Mouse (Mus musculus) embryonic facial prominence, embryonic 14.5 days (tissue): ENCODE data around the gene Hoxc11. TPM values are rescaled to one million over a fixed set of nuclear protein-coding genes. Genes with fewer than 3 reads are reported as not detected.

ENCODE experiments used
- ATAC-seq: fragments of 200-750 bp; cut with Nextera tagmentation; 2 replicates; pipeline ENCODE4 v1.8.0; 2017; ENCODE audit warnings: low read depth, moderate number of reproducible peaks, moderate TSS enrichment
- DNase-seq: peaks from one replicate; pipeline ENCODE4 v3.0.0-alpha.2; 2015; ENCODE audit warnings: low spot score
- H3K27ac ChIP-seq: fragments of 300-500 bp; sonication (generic); replicated peaks from 2 replicates; pipeline ENCODE4 v1.5.1; 2014; ENCODE audit warnings: low read depth, mild to moderate bottlenecking, low read length, moderate library complexity
- H3K27me3 ChIP-seq: fragments of 300-500 bp; sonication (generic); replicated peaks from 2 replicates; pipeline ENCODE4 v1.6.1; 2014; ENCODE audit warnings: low read length; ENCODE audit not compliant: control insufficient read depth, insufficient read depth
- H3K36me3 ChIP-seq: fragments of 300-500 bp; sonication (generic); 2 replicates; pipeline ENCODE4 v1.6.1; 2014; ENCODE audit warnings: low read length, mixed read lengths; ENCODE audit not compliant: control insufficient read depth, insufficient read depth
- H3K4me1 ChIP-seq: fragments of 300-500 bp; sonication (generic); 2 replicates; pipeline ENCODE4 v1.6.1; 2014; ENCODE audit warnings: antibody characterized with exemption, low read length; ENCODE audit not compliant: control insufficient read depth, insufficient read depth
- H3K4me2 ChIP-seq: fragments of 300-500 bp; sonication (generic); 2 replicates; pipeline ENCODE4 v1.6.1; 2014; ENCODE audit warnings: low read depth, mild to moderate bottlenecking, low read length, moderate library complexity, mixed read lengths
- H3K4me3 ChIP-seq: fragments of 300-500 bp; sonication (generic); 2 replicates; pipeline ENCODE4 v1.5.1; 2014; ENCODE audit warnings: low read depth, mild to moderate bottlenecking, low read length
- H3K9ac ChIP-seq: fragments of 300-500 bp; sonication (generic); 2 replicates; pipeline ENCODE4 v1.6.1; 2014; ENCODE audit warnings: low read depth, mild to moderate bottlenecking, low read length, moderate library complexity, mixed read lengths
- H3K9me3 ChIP-seq: fragments of 300-500 bp; sonication (generic); 2 replicates; pipeline ENCODE4 v1.6.1; 2016; ENCODE audit warnings: low read length; ENCODE audit not compliant: control insufficient read depth
- WGBS: fragments of 180-500 bp; shearing (Covaris S2); extraction: QIAGEN DNeasy Blood & Tissue Kit; methylation state at CpG from one replicate; pipeline ENCODE4 v1.1.7; 2014; 5-methylcytosine and 5-hydroxymethylcytosine counted together
- polyA plus RNA-seq: library from polyadenylated mRNA; unstranded; fragments of >200 nt; fragmentation: Nextera tagmentation; extraction: Ambion mirVana; gene quantifications from 2 replicates; pipeline ENCODE4 v1.2.1, GENCODE M21; 2014

Hoxc11 gene
- polyA plus RNA-seq, 1 experiment from 2014 or later: not detected

DNA sequence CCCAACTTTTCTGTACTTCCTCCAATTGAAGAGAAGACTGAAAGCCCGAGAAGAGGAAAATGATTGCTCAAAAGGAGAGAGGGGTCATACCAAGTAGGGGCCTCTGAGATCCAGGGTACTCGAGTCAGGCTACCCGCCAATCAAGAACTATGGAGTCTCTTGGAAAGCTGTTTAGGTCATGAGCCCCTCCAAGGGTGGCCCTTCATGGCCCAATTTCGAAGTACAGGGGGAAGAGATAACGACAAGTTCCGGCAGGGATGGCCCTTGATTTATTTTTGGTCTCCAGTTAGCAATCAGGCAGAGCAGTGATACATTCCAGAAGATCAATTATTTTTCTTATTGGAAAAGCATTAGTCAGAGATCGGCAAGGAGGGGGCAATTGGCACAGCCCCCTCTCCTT is 37.6 kb downstream of the Hoxc11 start:
- no peak overlapping the region for H3K4me2 ChIP-seq

DNA sequence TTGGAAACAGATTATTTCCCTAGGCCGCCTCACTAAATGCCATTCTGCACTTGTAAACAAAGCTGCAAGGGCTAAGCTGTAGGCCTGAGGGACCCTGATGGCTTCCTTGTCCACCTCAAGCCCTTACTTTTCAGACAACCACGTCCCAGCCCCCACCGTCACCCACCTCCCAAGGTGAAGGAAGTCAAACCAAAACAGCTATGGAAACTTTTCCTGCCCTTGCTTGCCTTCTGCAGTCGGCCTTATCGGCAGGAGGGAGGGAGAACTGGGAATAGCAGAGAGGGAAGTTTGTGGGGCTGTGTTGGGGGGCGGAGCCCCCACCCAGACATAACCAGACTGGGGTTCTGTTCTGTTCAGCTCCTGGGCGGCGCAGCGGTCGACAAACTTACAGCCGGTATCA is 38.0 kb downstream of the Hoxc11 start:
- H3K4me1 ChIP-seq: no peaks in the 10 kb centered on the region
- 3% methylated on average over 11 of the region's 11 CpGs for WGBS
- peaks cover 96% of the 10 kb centered on the region for H3K27me3 ChIP-seq
- H3K27ac ChIP-seq: no peak overlapping the region
- no peak overlapping the region for H3K9ac ChIP-seq
- no peak overlapping the region for H3K4me2 ChIP-seq
- ATAC-seq: no peak
- DNase-seq: no peak
- no peaks in the 10 kb centered on the region for H3K9me3 ChIP-seq
- no peak overlapping the region for H3K4me3 ChIP-seq
- no peaks in the 10 kb centered on the region for H3K36me3 ChIP-seq

More for the DNA sequence above, 37.6 kb downstream of the Hoxc11 start:
- no peaks in the 10 kb centered on the region for H3K36me3 ChIP-seq
- no peak overlapping the region for H3K27ac ChIP-seq
- H3K27me3 ChIP-seq: peaks cover 96% of the 10 kb centered on the region
- ATAC-seq: no peak
- no peak overlapping the region for H3K4me3 ChIP-seq
- H3K9me3 ChIP-seq: no peaks in the 10 kb centered on the region
- no peak for DNase-seq
- no peaks in the 10 kb centered on the region for H3K4me1 ChIP-seq
- 3% methylated on average over 7 of the region's 7 CpGs for WGBS
- no peak overlapping the region for H3K9ac ChIP-seq

DNA sequence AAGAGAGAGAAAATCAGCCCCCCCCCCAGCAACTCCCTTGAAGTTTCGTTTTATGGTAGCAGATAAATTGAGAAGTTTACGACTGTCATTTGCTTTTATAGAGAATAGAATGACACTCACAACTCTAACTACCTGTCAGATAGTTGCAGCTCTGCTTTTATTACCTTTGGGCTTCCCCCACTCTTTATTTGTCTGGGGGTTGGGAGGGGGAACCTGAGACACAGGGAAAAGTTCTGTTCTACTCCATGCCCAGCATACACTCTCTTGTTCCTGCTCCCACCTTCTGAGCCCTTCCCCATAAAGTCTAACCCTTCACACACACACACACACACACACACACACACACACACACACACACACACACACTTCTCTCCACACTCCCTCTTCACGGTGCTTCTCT is 38.6 kb downstream of the Hoxc11 start:
- H3K27me3 ChIP-seq: peaks cover 96% of the 10 kb centered on the region
- no peaks in the 10 kb centered on the region for H3K9me3 ChIP-seq
- no peak overlapping the region for H3K4me2 ChIP-seq
- no peak overlapping the region for H3K27ac ChIP-seq
- H3K4me1 ChIP-seq: no peaks in the 10 kb centered on the region
- WGBS: 0% methylated on average over 3 of the region's 3 CpGs
- DNase-seq (no peak), ATAC-seq (no peak)
- no peak overlapping the region for H3K9ac ChIP-seq
- no peak overlapping the region for H3K4me3 ChIP-seq
- no peaks in the 10 kb centered on the region for H3K36me3 ChIP-seq

DNA sequence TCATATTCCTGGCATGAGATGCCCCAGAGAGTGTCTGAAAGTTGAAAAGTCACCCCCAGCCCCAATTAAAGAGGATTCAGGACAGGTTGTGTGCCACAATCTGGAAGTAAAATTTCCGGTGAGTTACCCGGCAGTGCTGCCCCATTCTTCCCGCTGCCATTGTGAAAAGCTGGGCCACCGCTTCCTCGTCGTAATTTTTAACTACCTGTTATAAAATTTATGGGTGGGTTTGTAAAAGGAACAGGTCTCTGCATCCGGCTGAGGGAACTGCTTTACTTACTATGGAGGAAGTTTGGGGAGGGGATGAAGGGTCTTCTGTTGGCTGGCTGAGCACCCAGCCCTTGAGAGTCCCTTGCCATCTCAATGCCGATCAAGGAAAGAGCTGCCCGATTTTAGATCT is 42.3 kb downstream of the Hoxc11 start:
- H3K9ac ChIP-seq: no peak overlapping the region
- no peak overlapping the region for H3K4me2 ChIP-seq
- no peak for DNase-seq

DNA sequence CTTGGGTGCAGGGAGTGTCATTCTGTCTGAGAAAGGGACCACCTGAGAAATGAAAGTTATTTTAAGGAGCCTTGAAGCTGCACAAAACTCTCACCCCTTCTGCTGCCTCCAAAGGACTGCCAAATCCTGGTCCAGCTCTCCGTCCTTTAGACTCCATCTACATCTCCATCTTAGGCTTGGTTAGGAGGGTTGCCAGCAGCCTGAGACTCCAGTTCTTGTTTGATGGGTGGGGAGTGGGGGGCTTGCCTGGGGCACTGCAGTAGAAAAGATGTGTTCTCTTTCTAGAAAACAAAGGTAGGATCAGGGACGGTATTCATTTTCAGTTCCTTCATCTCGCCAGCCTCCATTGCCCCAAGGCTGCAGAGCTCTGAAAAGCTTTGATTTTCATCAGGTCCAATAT is 43.2 kb downstream of the Hoxc11 start:
- Histone ChIP-seq H3K4me1 (peaks cover 15% of the 10 kb centered on the region; the same call in 1 of the 2 replicates), H3K4me2 (no peak overlapping the region)

More for the DNA sequence above, 42.3 kb downstream of the Hoxc11 start:
- 2% methylated on average over 9 of the region's 9 CpGs for whole genome bisulfite sequencing
- H3K4me3 ChIP-seq: no peak overlapping the region
- no peak overlapping the region for H3K27ac ChIP-seq
- H3K27me3 ChIP-seq: peaks cover 98% of the 10 kb centered on the region
- H3K4me1 ChIP-seq: peaks cover 15% of the 10 kb centered on the region; the same call in 1 of the 2 replicates
- no peaks in the 10 kb centered on the region for H3K9me3 ChIP-seq
- no peaks in the 10 kb centered on the region for H3K36me3 ChIP-seq
- no peak for ATAC-seq

DNA sequence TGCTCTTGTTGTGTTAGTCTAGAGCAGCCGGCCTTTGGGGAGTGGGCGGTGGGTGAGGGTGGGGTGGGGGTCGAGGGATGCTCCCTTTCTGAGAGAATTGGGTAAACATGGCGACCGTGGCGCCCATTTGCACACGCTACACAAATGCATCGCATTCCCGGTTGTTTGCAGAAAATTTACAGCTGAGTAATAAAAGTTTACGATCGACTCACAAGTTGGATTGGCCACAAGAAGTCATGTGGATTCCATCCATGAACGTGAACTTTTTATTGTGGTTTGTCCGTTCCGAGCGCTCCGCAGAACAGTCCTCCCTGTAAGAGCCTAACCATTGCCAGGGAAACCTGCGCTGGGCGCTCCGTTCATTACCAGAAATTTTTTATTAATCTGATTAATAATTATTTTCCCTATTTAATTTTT is 43.7 kb downstream of the Hoxc11 start, which contains the start of gene Hoxc6:
Gene Hoxc6, plus strand, starts transcription at position 319 of the 417 bp plus-strand sequence.
- Histone ChIP-seq H3K27ac (no peak within 1 kb of the TSS), H3K27me3 (peaks cover 98% of the 10 kb centered on the region), H3K9ac (no peak within 1 kb of the TSS), H3K4me3 (peak within 1 kb of the TSS; percentile 44), H3K9me3 (no peaks in the 10 kb centered on the region), H3K4me2 (peak within 1 kb of the TSS; percentile 72), H3K4me1 (peaks cover 15% of the 10 kb centered on the region; the same call in 1 of the 2 replicates), H3K36me3 (no peaks in the 10 kb centered on the region)
- 2% methylated on average over 19 of the region's 19 CpGs for WGBS
- DNase-seq (no peak), ATAC-seq (no peak)

More for the DNA sequence above, 43.2 kb downstream of the Hoxc11 start:
- no peaks in the 10 kb centered on the region for H3K9me3 ChIP-seq
- no peak overlapping the region for H3K27ac ChIP-seq
- no peaks in the 10 kb centered on the region for H3K36me3 ChIP-seq
- H3K4me3 ChIP-seq: no peak overlapping the region
- 0% methylated on average over 3 of the region's 3 CpGs for WGBS
- ATAC-seq: no peak
- H3K9ac ChIP-seq: no peak overlapping the region
- DNase-seq: no peak
- H3K27me3 ChIP-seq: peaks cover 98% of the 10 kb centered on the region

DNA sequence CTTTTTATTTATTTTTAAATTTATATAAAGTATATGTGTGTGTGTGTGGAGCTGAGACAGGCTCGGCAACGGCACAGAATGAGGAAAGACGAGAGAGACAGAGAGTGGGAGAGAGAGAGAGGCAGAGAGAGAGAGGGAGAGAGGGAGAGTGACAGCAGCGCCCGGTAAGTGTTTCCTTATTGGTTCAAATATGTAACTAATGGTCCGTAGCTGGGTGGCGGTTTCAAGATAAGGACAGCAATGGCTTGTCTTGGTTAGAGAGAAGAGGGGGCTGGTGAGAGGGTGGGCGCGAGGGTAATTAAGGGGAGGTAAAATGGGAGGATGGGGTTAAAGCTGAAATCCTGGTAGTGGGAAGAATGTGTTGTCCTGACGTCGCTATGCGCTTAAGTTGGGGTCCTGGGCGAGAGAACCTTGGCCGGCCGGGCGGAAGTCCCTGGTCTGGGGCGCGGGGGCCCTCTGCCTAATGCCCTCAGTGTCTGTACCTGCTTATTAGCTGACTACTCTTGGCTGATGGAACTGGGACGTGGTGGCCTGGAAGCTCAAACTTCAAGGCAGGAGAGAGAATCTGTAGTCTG is 44.5 kb downstream of the Hoxc11 start:
- DNase-seq (no peak), ATAC-seq (no peak)
- H3K27me3 ChIP-seq: peaks cover 99% of the 10 kb centered on the region
- 1% methylated on average over 17 of the region's 19 CpGs for WGBS
- peak overlapping the region; percentile 72 for H3K4me2 ChIP-seq
- H3K36me3 ChIP-seq: no peaks in the 10 kb centered on the region
- peak overlapping the region; percentile 44 for H3K4me3 ChIP-seq
- peaks cover 15% of the 10 kb centered on the region; the same call in 1 of the 2 replicates for H3K4me1 ChIP-seq
- H3K9ac ChIP-seq: no peak overlapping the region
- H3K27ac ChIP-seq: no peak overlapping the region
- H3K9me3 ChIP-seq: no peaks in the 10 kb centered on the region

DNA sequence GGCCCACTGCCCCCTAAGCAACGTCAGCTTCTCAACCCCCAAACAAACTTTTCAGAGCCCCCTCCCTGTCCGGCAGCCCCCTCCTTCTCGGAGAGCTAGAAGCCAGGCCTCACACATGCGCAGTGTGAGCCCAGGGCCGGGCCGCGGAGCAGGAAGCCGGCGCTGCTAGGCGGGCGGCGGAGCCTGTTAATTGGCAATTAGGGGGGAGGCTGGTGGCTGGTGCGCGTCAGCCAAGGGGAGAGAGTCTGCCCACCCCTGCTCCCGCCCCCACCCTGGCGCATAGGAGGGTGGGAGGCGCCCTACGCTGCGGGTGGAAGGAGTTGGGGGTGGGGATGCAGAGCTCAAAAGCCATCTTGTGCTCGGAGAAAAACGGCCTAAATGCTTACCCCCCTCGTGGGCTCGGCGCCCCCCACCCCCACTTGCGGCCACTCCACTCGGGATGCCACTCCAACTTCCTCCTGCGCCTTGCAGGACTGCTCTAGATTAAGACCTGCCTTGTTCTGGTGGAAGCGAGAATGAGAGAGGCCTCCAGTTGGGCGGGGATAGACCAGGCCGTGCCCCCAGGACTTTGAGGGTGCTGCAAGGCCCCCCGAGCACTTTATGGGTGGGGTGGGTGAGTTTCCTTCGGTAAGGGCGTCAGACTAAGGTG is 45.1 kb downstream of the Hoxc11 start:
- ATAC-seq (peak; percentile 81), DNase-seq (peak; percentile 64)
- under 1% methylated on average over 23 of the region's 33 CpGs for WGBS
- Histone ChIP-seq H3K36me3 (no peaks in the 10 kb centered on the region), H3K27ac (no peak overlapping the region), H3K4me1 (peaks cover 15% of the 10 kb centered on the region; the same call in 1 of the 2 replicates), H3K27me3 (peaks cover 100% of the 10 kb centered on the region), H3K9ac (peak overlapping the region; percentile 49), H3K4me2 (peak overlapping the region; percentile 72), H3K9me3 (no peaks in the 10 kb centered on the region), H3K4me3 (peak overlapping the region; percentile 44)
